Mouse (Mus musculus) gastrocnemius, postnatal 10 days (tissue): Measurements from ENCODE around the gene Atp6v1g2. TPM values are rescaled to one million over a fixed set of nuclear protein-coding genes. Genes with fewer than 3 reads are reported as not detected.
A peak's percentile ranks its signal among the peaks of the same experiment; 100 is the strongest.
"Not testable (repeated sequence)": the region's sequence is repeated elsewhere in the genome, so short reads cannot be mapped to it uniquely, and the experiment has no call there.

ENCODE experiments used
- DNase-seq: peaks from one replicate; pipeline ENCODE4 v3.0.0; 2021; ENCODE audit warnings: mixed read lengths
- total RNA-seq, 2 experiments: library from RNA; stranded (reverse); gene quantifications; 2 replicates each; pipeline ENCODE4 v1.2.3; 2021

Atp6v1g2 gene
- total RNA-seq, 2 experiments from 2014 or later, result 2.1 to 3.3 TPM

- no peak for DNase-seq
These were observed 31.0 kb upstream of the Atp6v1g2 start for GRCm38 (mm10) chr17:35202442-35202841.

GRCm38 (mm10) chr17:35204494-35205379 lies 28.7 kb upstream of the Atp6v1g2 start, which contains the start of gene Lta:
TSS of gene Lta (minus strand) at chr17:35205351.
- no peak for DNase-seq

- no peak for DNase-seq
These were observed 28.1 kb upstream of the Atp6v1g2 start for GRCm38 (mm10) chr17:35205380-35205769.

DNA sequence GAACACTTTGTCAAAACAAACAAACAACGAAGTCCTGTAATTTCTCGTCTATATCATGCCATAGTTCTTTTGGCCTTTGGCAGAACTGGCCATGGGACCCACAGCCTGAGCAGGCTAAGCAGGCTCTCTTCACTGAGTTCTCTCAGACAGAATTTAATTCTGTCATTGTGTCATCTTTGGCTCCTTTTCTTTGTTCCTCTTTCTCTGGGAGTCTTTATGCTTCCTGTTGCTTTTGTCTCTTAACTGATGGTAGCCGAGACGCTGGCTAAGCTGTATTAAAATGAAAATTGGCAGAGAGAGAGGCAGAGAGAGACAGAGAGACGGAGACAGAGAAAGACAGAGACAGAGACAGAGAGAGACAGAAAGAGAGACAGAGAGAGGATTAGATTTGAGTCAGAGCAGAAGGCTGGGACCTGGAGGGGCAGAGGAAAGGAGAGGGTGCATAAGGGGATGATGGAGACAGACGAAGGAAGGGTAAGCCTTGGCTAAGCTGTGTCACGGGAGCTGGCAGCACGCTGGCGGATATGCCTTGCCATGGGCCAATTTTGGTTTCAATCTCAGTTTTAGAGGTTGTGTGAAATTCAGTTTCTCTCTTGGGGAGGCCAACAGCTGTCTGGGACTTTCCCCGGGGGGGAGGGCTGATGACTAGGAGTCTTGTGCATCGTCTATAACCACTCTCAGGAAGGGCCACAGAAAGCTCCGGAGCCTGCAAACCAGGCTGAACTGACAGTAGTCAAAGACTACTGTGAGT lies 23.5 kb upstream of the Atp6v1g2 start:
- no peak for DNase-seq

DNA sequence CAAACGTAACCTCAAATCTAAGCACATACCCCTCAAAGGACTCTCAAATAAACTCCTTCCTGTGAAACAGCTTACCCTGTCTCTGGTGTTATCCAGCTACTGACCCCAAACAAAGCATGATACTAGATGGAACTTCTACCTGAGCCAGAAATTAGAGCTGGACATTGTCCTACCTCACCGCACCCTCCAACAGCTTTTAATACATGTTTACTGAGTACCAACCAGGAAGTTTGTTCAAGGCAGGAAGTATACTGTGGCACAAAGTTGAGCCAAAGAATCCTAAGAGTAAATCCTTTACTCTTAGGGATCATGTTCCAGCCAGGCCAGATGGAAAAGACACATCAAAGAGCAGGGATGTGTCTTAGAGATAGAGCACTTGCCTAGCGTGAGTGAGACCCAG lies 22.9 kb upstream of the Atp6v1g2 start:
- no peak for DNase-seq

DNA sequence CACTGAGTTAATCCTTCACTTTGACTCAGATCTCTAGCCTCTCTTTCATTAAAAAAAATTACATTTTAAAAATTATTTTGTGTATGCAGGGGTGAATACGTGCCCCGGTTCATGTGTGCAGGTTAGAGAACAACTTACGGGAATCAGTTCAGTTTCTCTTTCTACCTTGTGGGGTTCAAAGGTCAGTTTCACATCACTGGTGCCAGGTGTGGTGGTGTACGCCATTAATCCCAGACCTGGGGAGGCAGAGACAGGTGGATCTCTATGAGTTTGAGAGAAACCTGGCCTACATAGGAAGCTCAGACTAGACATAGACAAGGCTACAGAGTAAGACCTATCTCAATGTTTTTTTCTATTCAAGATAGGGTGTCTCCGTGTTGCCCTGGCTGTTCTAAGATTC lies 20.4 kb upstream of the Atp6v1g2 start:
- no peak for DNase-seq

DNA sequence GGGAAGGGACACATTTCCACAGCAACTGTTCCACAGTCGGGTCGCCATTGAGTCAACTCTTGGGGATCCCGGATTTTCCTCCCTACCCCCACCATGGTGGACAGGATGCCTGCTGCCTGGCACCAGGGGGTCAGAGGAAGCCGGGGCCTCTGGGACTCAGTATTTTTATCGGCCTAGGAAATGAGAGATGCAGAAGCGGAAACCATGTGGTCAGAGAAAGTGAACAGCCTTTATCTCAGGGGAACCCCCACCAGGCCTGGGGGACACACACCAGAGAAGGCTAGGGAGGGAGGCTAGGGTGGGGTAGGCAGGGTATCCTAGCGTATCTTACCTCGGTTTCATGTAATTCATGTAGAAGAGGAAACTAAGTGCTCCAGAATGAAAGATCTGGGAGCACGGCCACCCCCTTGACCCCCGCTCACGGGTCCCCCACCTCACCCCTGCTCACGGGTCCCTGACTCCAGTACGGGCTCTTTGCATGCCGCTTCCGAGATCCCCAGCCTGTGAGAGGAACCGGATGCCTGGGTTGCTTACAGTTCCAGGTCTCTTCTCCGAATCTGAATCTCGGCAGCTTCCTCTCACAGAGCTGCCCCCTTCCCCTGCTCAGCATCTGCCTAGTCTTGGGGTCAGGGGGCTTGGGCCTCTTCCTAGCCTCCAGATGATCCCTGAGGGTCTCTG lies 14.8 kb upstream of the Atp6v1g2 start:
- DNase-seq, result no peak

DNA sequence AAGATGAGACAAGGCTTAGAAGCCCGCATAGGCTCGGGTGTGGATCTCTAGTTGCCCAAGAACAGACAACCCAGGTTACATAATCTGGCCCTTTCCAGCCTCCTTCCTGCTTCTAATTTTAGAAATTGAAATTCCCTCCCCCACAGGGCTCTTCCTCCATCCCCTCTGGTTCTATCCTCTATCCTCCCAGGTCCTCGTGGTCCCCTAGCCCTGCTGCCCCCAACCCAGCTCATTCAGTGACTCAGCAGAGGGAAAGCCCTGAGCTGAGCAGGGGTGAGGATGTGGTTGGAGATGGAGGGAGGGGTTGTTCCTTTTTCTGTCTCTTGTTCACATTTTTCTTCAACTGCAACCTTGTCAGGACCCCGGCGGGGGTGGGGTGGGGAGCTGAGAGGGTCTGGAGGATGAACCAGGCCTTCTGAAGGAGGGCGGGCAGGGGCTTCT lies 13.8 kb upstream of the Atp6v1g2 start:
- DNase-seq, result no peak

GRCm38 (mm10) chr17:35220156-35220952 lies 13.1 kb upstream of the Atp6v1g2 start, which contains the start of gene Gm16181:
TSS of gene Gm16181 (plus strand) at chr17:35220834.
- peak; percentile 53 for DNase-seq

GRCm38 (mm10) chr17:35222299-35222698 lies 11.2 kb upstream of the Atp6v1g2 start:
- no peak for DNase-seq

GRCm38 (mm10) chr17:35224641-35225040 lies 8.8 kb upstream of the Atp6v1g2 start:
- no peak for DNase-seq

GRCm38 (mm10) chr17:35225456-35225855 lies 8.0 kb upstream of the Atp6v1g2 start:
- no peak for DNase-seq

DNA sequence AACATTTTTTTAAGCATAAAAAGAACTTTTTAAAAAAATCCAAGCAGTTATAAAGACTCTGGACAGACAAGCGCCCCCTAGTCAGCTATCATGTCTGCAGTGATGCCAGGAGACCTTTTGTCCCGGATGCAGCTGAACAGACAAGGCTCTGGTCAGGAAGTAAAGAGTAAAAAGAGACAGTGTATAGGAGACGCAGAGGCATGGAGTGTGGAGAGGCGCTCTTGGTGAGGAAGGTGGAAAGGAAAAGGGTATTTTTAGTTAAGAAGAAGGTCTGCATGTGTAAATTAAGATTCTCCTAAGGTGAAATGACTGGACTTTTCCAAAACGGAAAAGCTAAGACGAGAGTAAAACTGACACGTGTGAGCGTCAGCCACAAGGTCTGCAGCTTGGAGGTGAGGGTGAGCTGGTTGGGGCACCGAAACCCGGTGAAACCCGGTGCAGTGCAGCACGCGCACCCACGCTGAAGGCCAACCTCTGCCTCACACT lies 6.9 kb upstream of the Atp6v1g2 start:
- DNase-seq, result no peak

GRCm38 (mm10) chr17:35231022-35231421 lies 2.4 kb upstream of the Atp6v1g2 start:
- no peak for DNase-seq

GRCm38 (mm10) chr17:35232043-35232442 lies 1.4 kb upstream of the Atp6v1g2 start:
- peak; percentile 92 for DNase-seq

DNA sequence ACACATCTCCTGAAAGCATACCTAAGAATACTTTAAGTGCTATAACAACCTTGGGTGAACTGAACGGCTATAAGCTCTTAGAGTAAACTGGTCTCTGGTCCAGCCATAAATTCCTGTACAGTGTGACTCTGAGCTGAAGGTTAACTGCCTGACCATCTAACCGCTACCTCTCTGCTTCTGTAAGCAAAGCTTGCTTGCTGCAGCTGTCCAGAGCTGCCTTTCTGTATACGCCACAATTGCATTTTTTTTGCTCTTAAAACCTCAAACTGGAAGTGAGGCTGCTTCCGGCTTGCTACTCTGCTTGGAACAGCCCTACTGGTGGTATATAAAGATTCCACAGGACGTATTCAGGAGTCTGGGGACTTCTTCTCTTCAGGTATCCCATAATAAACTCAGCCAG lies 801 bp upstream of the Atp6v1g2 start:
- DNase-seq, result no peak

DNA sequence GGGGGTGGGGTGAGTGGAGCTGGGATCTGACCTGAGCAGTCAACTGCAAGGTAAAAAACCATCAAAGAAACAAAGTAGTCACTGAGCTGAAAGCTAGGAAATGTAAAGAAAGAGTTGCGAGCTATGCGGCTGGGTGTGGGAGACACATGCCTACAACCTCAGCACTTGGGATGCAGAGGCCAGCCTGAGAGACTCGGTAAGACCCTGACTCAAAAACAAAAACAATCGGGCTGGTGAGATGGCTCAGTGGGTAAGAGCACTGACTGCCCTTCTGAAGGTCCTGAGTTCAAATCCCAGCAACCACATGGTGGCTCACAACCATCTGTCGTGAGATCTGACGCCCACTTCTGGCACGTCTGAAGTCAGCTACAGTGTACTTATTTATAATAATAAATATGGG lies 630 bp downstream of the Atp6v1g2 start:
- not testable (repeated sequence) for DNase-seq

DNA sequence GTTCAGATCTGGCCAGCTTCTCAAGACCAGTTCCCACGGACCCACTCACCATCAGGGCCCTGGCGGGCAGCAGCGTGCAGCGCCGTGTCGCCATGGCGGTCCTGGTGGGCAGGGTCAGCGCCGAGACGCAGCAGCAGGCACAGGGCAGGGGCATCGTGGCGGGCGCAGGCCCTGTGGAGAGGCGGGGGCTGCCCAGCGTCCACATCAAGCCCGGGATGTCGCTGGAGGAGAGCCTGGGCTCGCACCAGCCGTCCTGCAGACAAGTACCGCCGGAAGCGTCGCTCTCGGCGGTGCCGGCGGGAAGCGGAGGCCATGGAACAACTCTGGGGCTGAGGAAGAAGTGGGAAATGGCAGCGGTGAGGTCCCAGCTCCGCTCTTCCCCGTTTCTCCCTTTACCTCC lies 1.4 kb downstream of the Atp6v1g2 start:
- DNase-seq, result no peak

DNA sequence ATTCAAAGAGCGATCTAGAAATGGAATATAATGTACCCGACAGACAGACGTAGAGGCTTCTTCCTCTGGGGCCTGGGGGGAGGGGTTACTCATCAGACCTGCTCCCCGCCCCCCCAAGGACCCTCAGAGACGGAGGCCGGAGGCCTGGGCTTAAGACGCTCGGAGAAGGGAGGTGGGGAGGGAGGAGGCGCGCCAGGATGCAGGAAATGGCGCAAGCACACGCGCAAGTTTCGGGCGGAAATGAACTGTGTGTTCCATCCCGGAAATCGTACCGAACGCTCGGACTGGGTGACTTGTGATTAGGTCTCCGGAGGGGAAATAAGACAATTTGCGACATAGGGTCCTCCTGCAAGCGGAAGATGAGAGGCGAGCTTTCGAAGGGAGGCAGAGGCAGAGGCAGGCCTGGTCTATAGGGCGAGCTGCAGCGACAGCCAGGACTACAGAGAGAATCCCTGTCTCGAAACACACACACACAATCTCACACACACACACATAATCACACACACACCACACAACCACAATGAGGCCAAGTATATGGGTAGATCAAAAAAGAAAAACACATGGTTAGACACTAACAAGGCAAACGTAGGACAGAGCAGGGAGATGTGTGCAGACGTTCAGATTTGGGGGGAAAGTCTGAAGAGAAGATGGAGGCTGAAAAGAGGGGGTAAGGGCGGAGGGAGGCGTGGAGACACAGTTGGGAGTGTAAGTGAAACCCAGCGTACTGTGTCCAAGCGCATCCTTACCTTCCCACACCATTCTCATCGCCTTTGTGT lies 2.3 kb downstream of the Atp6v1g2 start, which contains the start of gene Nfkbil1:
Gene Nfkbil1 (minus strand): TSS at position 179 of the 776 bp plus-strand sequence.
- peak; percentile 80 for DNase-seq

GRCm38 (mm10) chr17:35236390-35236746 lies 2.9 kb downstream of the Atp6v1g2 start:
- peak; percentile 99 for DNase-seq

DNA sequence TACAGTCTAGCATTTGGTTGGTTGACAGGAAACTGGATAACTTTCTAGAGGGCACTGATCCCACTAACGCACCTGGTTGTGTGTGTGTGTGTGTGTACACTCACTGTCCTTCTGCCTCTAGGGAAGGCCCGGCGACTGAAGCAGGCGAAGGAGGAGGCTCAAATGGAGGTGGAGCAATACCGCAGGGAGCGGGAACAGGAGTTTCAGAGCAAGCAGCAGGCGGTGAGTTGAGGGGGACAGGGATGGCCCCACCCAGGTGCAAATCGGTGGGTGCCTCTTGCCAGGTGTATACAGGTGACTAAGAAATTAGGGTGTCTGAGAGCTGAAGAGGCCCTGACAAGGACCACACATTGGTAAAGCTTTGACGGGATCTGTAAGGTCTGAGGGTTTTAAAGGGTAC lies 3.5 kb downstream of the Atp6v1g2 start:
- DNase-seq, result no peak
